Mouse (Mus musculus): ENCODE data around the gene Nabp2. TPM values are rescaled to one million over a fixed set of nuclear protein-coding genes. Genes with fewer than 3 reads are reported as not detected.
A peak's percentile ranks its signal among the peaks of the same experiment; 100 is the strongest.

The Nabp2 gene
- polyA plus RNA-seq, 1 experiment from 2014 or later, result 153 TPM

GRCm38 (mm10) chr10:128368402-128369217, 42.7 kb downstream of the Nabp2 start, which contains the start of gene Coq10a:
Coq10a (minus strand) TSS chr10:128368997.
- no peaks in the 10 kb centered on the region for H3K27me3 ChIP-seq
- under 1% methylated on average over 85 of the region's 87 CpGs for WGBS
- peak; percentile 95 for ATAC-seq

GRCm38 (mm10) chr10:128367899-128368401, 43.3 kb downstream of the Nabp2 start:
- H3K27ac ChIP-seq, result peak overlapping the region; percentile 96
- H3K4me2 ChIP-seq, result peak overlapping the region; percentile 86
- H3K9me3 ChIP-seq (replicated peaks), result no peaks in the 10 kb centered on the region
- no peak for ATAC-seq
- peaks cover 29% of the 10 kb centered on the region for H3K36me3 ChIP-seq (ENCODE audit: poor library complexity, severe bottlenecking)
- H3K9ac ChIP-seq, result peak overlapping the region; percentile 79
- peaks cover 20% of the 10 kb centered on the region for H3K4me1 ChIP-seq
- H3K27me3 ChIP-seq, result no peaks in the 10 kb centered on the region
- 12% methylated on average over 19 of the region's 19 CpGs for WGBS
- peak overlapping the region; percentile 70 for H3K4me3 ChIP-seq

More at GRCm38 (mm10) chr10:128368402-128369217, 42.7 kb downstream of the Nabp2 start, which contains the start of gene Coq10a:
- Histone ChIP-seq H3K4me1 (peaks cover 20% of the 10 kb centered on the region), H3K27ac (peak within 1 kb of the TSS; percentile 96), H3K4me3 (peak within 1 kb of the TSS; percentile 70), H3K9me3 (replicated peaks) (no peaks in the 10 kb centered on the region), H3K36me3 (ENCODE audit: poor library complexity, severe bottlenecking) (peaks cover 23% of the 10 kb centered on the region), H3K9ac (peak within 1 kb of the TSS; percentile 79), H3K4me2 (peak within 1 kb of the TSS; percentile 86)

DNA sequence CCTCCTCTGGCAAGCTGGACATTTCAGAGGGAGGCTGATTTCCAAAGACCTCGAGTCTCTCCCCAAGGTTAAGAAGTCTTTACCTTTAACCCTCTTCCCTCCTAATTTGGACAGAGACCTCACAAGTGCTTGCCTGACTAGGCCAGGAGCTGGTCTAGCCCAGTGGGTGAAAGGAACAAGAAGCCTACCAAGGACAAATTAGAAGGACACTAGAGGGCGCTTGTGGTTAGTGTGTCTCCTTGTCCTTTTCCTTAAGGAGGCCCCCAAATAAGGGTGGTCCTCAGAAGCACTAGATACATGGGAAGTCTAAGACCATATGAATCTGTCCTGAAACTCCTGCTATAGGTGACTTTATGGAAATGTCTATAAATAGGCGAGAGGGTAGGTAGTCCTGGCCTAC, 48.7 kb downstream of the Nabp2 start:
- 0 out of 2 replicates have a peak, but pooled peaks have one; percentile 33 for ATAC-seq

DNA sequence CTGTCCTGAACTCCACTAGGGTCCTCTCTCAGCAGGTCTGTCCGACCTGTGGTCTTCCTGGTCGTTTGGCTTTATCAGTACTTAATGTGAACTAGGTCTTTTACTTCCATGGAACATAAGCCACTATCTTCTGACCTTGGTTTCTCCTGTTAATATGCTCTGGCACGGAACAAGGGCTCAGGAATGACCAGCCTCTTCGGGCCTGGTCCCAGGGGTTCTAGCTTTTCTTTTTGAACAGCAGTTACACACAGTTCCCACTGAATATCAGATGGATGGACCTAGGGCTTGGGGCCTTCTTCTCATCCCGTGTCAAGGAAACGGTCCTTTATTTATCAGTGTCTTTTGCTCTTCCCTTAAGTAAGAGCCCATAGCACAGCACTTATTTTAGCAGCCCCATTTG, 49.5 kb downstream of the Nabp2 start:
- Histone ChIP-seq H3K4me1 (no peaks in the 10 kb centered on the region), H3K4me2 (no peak overlapping the region), H3K27ac (no peak overlapping the region), H3K9ac (no peak overlapping the region), H3K4me3 (no peak overlapping the region), H3K36me3 (ENCODE audit: poor library complexity, severe bottlenecking) (peaks cover 82% of the 10 kb centered on the region), H3K9me3 (replicated peaks) (no peaks in the 10 kb centered on the region), H3K27me3 (no peaks in the 10 kb centered on the region)
- no peak for ATAC-seq
- 91% methylated on average over 6 of the region's 6 CpGs for WGBS

More for the DNA sequence above, 48.7 kb downstream of the Nabp2 start:
- WGBS, result 42% methylated on average over 3 of the region's 3 CpGs
- Histone ChIP-seq H3K4me2 (no peak overlapping the region), H3K36me3 (ENCODE audit: poor library complexity, severe bottlenecking) (peaks cover 82% of the 10 kb centered on the region), H3K9me3 (replicated peaks) (no peaks in the 10 kb centered on the region), H3K4me3 (no peak overlapping the region), H3K4me1 (peaks cover 5% of the 10 kb centered on the region), H3K9ac (no peak overlapping the region), H3K27me3 (no peaks in the 10 kb centered on the region), H3K27ac (no peak overlapping the region)

DNA sequence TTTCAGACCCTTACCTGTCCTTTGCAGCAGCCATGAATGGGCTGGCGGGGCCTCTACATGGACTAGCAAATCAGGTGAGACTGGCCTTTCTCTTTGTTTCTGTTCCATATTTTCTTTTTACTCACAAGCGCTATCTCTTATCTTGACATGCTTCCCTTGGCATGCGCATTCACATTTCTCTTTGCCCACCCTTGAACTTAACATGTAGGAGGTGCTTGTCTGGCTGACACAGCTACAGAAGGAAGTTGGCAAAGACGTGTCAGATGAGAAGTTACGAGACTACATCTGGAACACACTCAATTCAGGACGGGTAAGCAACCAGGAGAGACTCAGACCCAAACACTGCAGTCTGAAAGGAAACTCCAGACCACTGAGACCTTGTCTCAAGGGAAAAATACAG, 52.1 kb downstream of the Nabp2 start:
- Histone ChIP-seq H3K9me3 (replicated peaks) (no peaks in the 10 kb centered on the region), H3K27me3 (no peaks in the 10 kb centered on the region), H3K4me3 (no peak overlapping the region), H3K4me2 (no peak overlapping the region), H3K36me3 (ENCODE audit: poor library complexity, severe bottlenecking) (peaks cover 81% of the 10 kb centered on the region), H3K27ac (no peak overlapping the region), H3K9ac (no peak overlapping the region), H3K4me1 (no peaks in the 10 kb centered on the region)
- ATAC-seq, result no peak
- 94% methylated on average over 6 of the region's 6 CpGs for WGBS

GRCm38 (mm10) chr10:128358796-128359195, 52.5 kb downstream of the Nabp2 start:
- no peak overlapping the region for H3K27ac ChIP-seq
- H3K9ac ChIP-seq, result no peak overlapping the region
- no peak overlapping the region for H3K4me3 ChIP-seq
- H3K36me3 ChIP-seq (ENCODE audit: poor library complexity, severe bottlenecking), result peaks cover 81% of the 10 kb centered on the region
- H3K27me3 ChIP-seq, result no peaks in the 10 kb centered on the region
- WGBS, result 53% methylated on average over 2 of the region's 2 CpGs
- no peak overlapping the region for H3K4me2 ChIP-seq
- H3K9me3 ChIP-seq (replicated peaks), result no peaks in the 10 kb centered on the region
- ATAC-seq, result no peak
- no peaks in the 10 kb centered on the region for H3K4me1 ChIP-seq

Small RNA genes lying within 50 kb of the gene (microRNA-seq; reads per million reads assigned to microRNA genes)
- gene Gm25361 (not detected), gene Gm26308 (not detected), gene Mir6914 (not detected), gene Mir6915 (1.9 reads per million), gene Mir8105 (not detected)

Other genes starting within 250 kb of the Nabp2 start
- gene Rbms2, start 231.2 kb downstream of the Nabp2 start, polyA plus RNA-seq (2015; fragmentation: Nextera tagmentation; extraction: Ambion mirVana), result 12.6 and 12.9 TPM in 2 replicates
- gene Gls2, start 217.0 kb downstream of the Nabp2 start, polyA plus RNA-seq (2015; fragmentation: Nextera tagmentation; extraction: Ambion mirVana), result 0.48 and 1.3 TPM in 2 replicates
- gene Spryd4, start 199.7 kb downstream of the Nabp2 start, polyA plus RNA-seq (2015; fragmentation: Nextera tagmentation; extraction: Ambion mirVana), result 17.9 and 19.1 TPM in 2 replicates
- gene Mip, start 185.7 kb downstream of the Nabp2 start, polyA plus RNA-seq (2015; fragmentation: Nextera tagmentation; extraction: Ambion mirVana), result 0.13 and 0.21 TPM in 2 replicates
- gene Timeless, start 179.4 kb downstream of the Nabp2 start, polyA plus RNA-seq (2015; fragmentation: Nextera tagmentation; extraction: Ambion mirVana), result 52.9 and 62.1 TPM in 2 replicates
- 0.27 and 0.33 TPM in 2 replicates for gene Apon, start 157.4 kb downstream of the Nabp2 start, polyA plus RNA-seq (2015; fragmentation: Nextera tagmentation; extraction: Ambion mirVana)
- gene Apof, start 142.8 kb downstream of the Nabp2 start, polyA plus RNA-seq (2015; fragmentation: Nextera tagmentation; extraction: Ambion mirVana), result 0.14 TPM in 1 of 2 replicates, not detected in the other
- 14.5 and 15.3 TPM in 2 replicates for gene Stat2, start 140.9 kb downstream of the Nabp2 start, polyA plus RNA-seq (2015; fragmentation: Nextera tagmentation; extraction: Ambion mirVana)
- not detected in 2 replicates for gene Il23a, start 112.7 kb downstream of the Nabp2 start, polyA plus RNA-seq (2015; fragmentation: Nextera tagmentation; extraction: Ambion mirVana)
- gene Pan2, start 108.2 kb downstream of the Nabp2 start, polyA plus RNA-seq (2015; fragmentation: Nextera tagmentation; extraction: Ambion mirVana), result 32.0 and 35.0 TPM in 2 replicates
- 230 and 237 TPM in 2 replicates for gene Cnpy2, start 89.0 kb downstream of the Nabp2 start, polyA plus RNA-seq (2015; fragmentation: Nextera tagmentation; extraction: Ambion mirVana)
- gene Cs, start 73.8 kb downstream of the Nabp2 start, polyA plus RNA-seq (2015; fragmentation: Nextera tagmentation; extraction: Ambion mirVana), result 212 and 236 TPM in 2 replicates
- gene Coq10a, start 42.5 kb downstream of the Nabp2 start, polyA plus RNA-seq (2015; fragmentation: Nextera tagmentation; extraction: Ambion mirVana), result 16.4 and 22.8 TPM in 2 replicates
- 12.0 and 14.6 TPM in 2 replicates for gene Ankrd52, start 34.4 kb downstream of the Nabp2 start, polyA plus RNA-seq (2015; fragmentation: Nextera tagmentation; extraction: Ambion mirVana)
- 0.18 TPM in 1 of 2 replicates, not detected in the other for gene Slc39a5, start 10.3 kb downstream of the Nabp2 start, polyA plus RNA-seq (2015; fragmentation: Nextera tagmentation; extraction: Ambion mirVana)
- gene Rnf41, start 165 bp upstream of the Nabp2 start, polyA plus RNA-seq (2015; fragmentation: Nextera tagmentation; extraction: Ambion mirVana), result 76.4 and 83.9 TPM in 2 replicates
- 166 and 168 TPM in 2 replicates for gene Smarcc2, start 47.8 kb upstream of the Nabp2 start, polyA plus RNA-seq (2015; fragmentation: Nextera tagmentation; extraction: Ambion mirVana)
- 740 and 741 TPM in 2 replicates for gene Myl6, start 82.7 kb upstream of the Nabp2 start, polyA plus RNA-seq (2015; fragmentation: Nextera tagmentation; extraction: Ambion mirVana)
- 4.1 TPM in 2 replicates for gene Myl6b, start 87.2 kb upstream of the Nabp2 start, polyA plus RNA-seq (2015; fragmentation: Nextera tagmentation; extraction: Ambion mirVana)
- gene Esyt1, start 114.4 kb upstream of the Nabp2 start, polyA plus RNA-seq (2015; fragmentation: Nextera tagmentation; extraction: Ambion mirVana), result 7.0 and 7.7 TPM in 2 replicates
- 18.3 and 19.4 TPM in 2 replicates for gene Zc3h10, start 136.3 kb upstream of the Nabp2 start, polyA plus RNA-seq (2015; fragmentation: Nextera tagmentation; extraction: Ambion mirVana)
- 2,951 and 3,131 TPM in 2 replicates for gene Rpl41, start 137.8 kb upstream of the Nabp2 start, polyA plus RNA-seq (2015; fragmentation: Nextera tagmentation; extraction: Ambion mirVana)
- 173 and 186 TPM in 2 replicates for gene Pa2g4, start 154.5 kb upstream of the Nabp2 start, polyA plus RNA-seq (2015; fragmentation: Nextera tagmentation; extraction: Ambion mirVana)
- 0.12 and 0.28 TPM in 2 replicates for gene Erbb3, start 178.2 kb upstream of the Nabp2 start, polyA plus RNA-seq (2015; fragmentation: Nextera tagmentation; extraction: Ambion mirVana)
- 531 and 638 TPM in 2 replicates for gene Rps26, start 215.3 kb upstream of the Nabp2 start, polyA plus RNA-seq (2015; fragmentation: Nextera tagmentation; extraction: Ambion mirVana)
- 7.3 and 8.1 TPM in 2 replicates for gene Ikzf4, start 234.5 kb upstream of the Nabp2 start, polyA plus RNA-seq (2015; fragmentation: Nextera tagmentation; extraction: Ambion mirVana)